Mouse (Mus musculus) common myeloid progenitor, adult 5-6 weeks (primary cell): Measurements from ENCODE around the gene Plcb4. TPM values are rescaled to one million over a fixed set of nuclear protein-coding genes. Genes with fewer than 3 reads are reported as not detected.
A peak's percentile ranks its signal among the peaks of the same experiment; 100 is the strongest.

Experiments used
- ATAC-seq: replicated peaks from 2 replicates; pipeline ENCODE4 v1.8.0; 2016; ENCODE audit warnings: low read depth, mild to moderate bottlenecking, moderate TSS enrichment, inconsistent platforms; ENCODE audit not compliant: poor library complexity, severe bottlenecking
- total RNA-seq: library from RNA; stranded (forward); fragments of 200-1000, 187-1606 nt; gene quantifications from 2 replicates; pipeline ENCODE4 v1.2.3, GENCODE M21; 2017

Gene Plcb4
- total RNA-seq, 1 experiment from 2014 or later: 34.9 TPM

GRCm38 (mm10) chr2:135799149-135799770 is 140.4 kb downstream of the Plcb4 start:
- no peak for ATAC-seq

- ATAC-seq: no peak
Observed at GRCm38 (mm10) chr2:135800385-135800784, 141.6 kb downstream of the Plcb4 start.

- ATAC-seq: no peak
Observed at GRCm38 (mm10) chr2:135802878-135803450, 144.2 kb downstream of the Plcb4 start.

- ATAC-seq: no peak
Observed at GRCm38 (mm10) chr2:135805748-135806685, 147.2 kb downstream of the Plcb4 start.

DNA sequence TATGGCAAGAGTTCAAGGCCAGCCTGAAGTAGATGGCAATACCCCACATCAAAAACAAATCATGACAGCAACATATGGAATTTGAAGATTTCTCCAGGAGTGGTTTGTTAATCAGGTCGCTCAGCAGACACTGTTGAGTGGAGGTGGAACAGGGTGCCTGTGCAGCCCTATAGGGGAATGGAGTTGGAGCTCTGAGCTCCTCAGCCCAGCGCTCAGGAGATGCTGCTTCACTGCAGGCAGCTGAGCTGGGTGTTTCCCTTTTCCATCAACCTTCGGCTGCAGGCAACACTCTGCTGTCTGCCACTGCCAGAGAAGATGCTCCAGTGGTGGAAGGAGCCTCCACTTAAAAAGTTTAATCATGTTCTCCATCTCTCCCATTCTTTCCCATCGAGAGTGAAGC is 149.5 kb downstream of the Plcb4 start:
- ATAC-seq: no peak

- no peak for ATAC-seq
Observed at GRCm38 (mm10) chr2:135810841-135811240, 152.0 kb downstream of the Plcb4 start.

DNA sequence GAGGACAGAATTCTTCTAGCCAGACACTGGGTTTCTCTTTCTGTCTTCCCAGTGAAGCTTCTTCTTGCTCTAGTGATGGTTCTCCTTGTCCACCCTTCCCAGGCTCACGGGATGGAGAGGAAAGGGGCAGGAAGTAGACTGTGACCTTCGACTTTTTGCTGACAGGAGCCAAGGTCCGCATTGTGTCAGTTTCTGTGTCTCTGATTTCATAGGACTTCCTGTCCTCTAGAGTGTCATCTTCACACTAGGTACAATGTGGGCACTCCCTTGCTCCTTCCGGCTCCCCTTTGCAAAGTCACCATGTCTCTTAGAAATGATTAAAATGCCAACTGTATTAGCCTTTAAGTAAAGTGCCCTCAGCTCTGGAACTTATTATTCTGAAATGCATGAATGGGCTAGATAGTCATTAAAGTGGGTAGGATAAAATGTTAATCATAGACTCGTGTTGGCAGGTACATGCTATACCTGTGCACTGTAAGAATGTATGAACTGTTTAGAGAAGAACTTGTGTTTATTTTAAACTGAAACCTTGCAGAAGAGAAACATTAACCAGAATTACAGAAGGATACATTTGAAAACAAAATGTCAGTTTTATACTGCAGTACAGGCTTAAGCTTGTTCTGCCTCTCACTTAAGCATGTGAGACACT is 152.8 kb downstream of the Plcb4 start:
- ATAC-seq: no peak

DNA sequence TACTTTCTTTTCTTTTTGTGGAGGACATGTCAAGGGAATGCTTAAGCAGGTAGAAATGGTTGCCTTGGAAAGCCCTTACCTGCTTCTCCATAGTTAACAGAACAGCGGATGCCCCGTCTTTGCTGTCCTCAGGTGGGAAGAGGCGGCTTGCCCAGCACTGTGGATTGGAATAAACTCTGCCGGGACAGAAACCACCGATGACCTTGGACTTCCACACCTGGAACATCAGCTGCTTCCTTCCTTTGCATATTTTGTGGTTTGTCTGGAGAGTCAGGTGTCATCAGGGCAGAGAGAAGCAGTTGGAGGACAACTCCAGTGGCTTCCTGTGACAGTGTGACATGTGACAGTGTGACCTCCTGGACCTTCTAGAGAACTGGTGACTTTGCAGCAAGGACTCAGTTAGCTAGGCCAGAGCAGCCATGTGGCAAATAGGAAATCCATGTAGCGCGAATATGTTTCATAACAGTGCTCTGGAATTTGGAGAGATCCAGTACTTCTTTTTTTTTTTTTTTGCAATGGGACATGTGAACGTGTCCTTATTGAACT is 154.0 kb downstream of the Plcb4 start:
- ATAC-seq: 0 out of 2 replicates have a peak, but pooled peaks have one; percentile 39

GRCm38 (mm10) chr2:135820691-135821090 is 161.9 kb downstream of the Plcb4 start:
- ATAC-seq: peak; percentile 28; the same call in 1 of the 2 replicates

GRCm38 (mm10) chr2:135823690-135824089 is 164.9 kb downstream of the Plcb4 start:
- ATAC-seq: no peak

GRCm38 (mm10) chr2:135824757-135825156 is 165.9 kb downstream of the Plcb4 start:
- ATAC-seq: peak; percentile 64

- ATAC-seq: peak; percentile 47; the same call in 1 of the 2 replicates
Observed at GRCm38 (mm10) chr2:135825645-135826044, 166.8 kb downstream of the Plcb4 start.

GRCm38 (mm10) chr2:135826616-135827360 is 168.0 kb downstream of the Plcb4 start:
- ATAC-seq: peak; percentile 37; the same call in 1 of the 2 replicates

- ATAC-seq: no peak
Observed at GRCm38 (mm10) chr2:135828446-135828845, 169.6 kb downstream of the Plcb4 start.

GRCm38 (mm10) chr2:135833743-135834142 is 174.9 kb downstream of the Plcb4 start:
- no peak for ATAC-seq

DNA sequence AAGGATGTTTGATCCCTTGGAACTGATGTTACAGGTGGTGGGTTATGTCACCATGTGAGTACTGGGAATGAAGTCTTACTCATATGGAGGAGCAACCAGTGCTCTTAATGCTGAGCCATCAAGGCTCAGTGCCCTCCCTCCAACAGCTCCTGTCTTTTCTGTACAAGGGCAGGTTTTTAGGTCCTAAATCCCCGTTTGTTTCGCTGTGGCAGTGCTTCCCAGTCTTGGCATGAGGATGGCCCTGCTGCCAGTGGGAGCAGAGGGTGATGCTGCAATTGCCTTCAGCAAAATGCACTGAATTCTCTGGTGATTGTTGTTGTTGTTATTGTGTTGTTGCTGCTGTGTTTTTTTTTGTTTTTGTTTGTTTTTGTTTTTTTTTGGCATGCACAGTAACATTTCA is 175.6 kb downstream of the Plcb4 start:
- ATAC-seq: no peak

GRCm38 (mm10) chr2:135835911-135836310 is 177.1 kb downstream of the Plcb4 start:
- no peak for ATAC-seq

DNA sequence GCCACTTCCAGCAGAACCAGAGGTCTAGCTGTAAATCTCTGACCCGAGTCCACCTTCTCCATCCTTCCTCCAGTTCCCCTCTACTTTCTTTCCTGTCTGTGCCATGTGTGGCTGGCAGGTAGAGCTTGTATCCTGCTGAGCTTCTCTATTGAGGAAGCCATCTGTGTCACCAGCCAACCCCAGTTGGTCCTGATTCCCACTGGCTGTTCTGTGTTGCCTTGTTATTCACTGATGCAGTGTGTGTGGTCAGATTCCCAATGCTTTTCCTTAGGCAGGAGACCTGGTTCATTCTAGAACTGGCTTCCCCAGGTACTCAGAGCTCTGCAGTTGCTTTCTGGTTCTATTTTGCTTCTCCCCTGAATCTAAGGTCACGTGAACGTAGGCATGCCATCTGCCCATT is 177.6 kb downstream of the Plcb4 start:
- ATAC-seq: no peak

GRCm38 (mm10) chr2:135837730-135838129 is 178.9 kb downstream of the Plcb4 start:
- ATAC-seq: no peak
